Mouse (Mus musculus) liver, postnatal 0 days (tissue): ENCODE data around the gene Hes7.

Experiments
- CTCF ChIP-seq: sonication (generic); IDR thresholded peaks from 2 replicates; pipeline ENCODE4 v1.5.1; 2016; ENCODE audit warnings: antibody characterized with exemption, low read depth
- EP300 ChIP-seq: IDR thresholded peaks from 2 replicates; pipeline ENCODE4 v1.6.1; 2016; ENCODE audit warnings: antibody characterized with exemption, low read depth, mild to moderate bottlenecking

- TF ChIP-seq CTCF (no peak), EP300 (no peak)
Measured at GRCm38 (mm10) chr11:69103531-69104435, 16.4 kb upstream of the Hes7 start.
